Mouse (Mus musculus): Measurements from ENCODE around the gene Dohh. TPM values are rescaled to one million over a fixed set of nuclear protein-coding genes. Genes with fewer than 3 reads are reported as not detected.
A peak's percentile ranks its signal among the peaks of the same experiment; 100 is the strongest.

Dohh gene
- polyA plus RNA-seq, 1 experiment from 2014 or later, result 76.7 TPM

GRCm38 (mm10) chr10:81424246-81425051 lies 40.2 kb downstream of the Dohh start:
- H3K36me3 ChIP-seq (ENCODE audit: poor library complexity, severe bottlenecking), result peaks cover 12% of the 10 kb centered on the region
- H3K4me3 ChIP-seq, result 0 out of 2 replicates have a peak overlapping the region, but pooled peaks have one; percentile 44
- H3K27ac ChIP-seq, result peak overlapping the region; percentile 57
- peaks cover 41% of the 10 kb centered on the region for H3K4me1 ChIP-seq
- ATAC-seq, result no peak
- H3K9ac ChIP-seq, result peak overlapping the region; percentile 45; the same call in 1 of the 2 replicates
- peak overlapping the region; percentile 72 for H3K4me2 ChIP-seq
- no peaks in the 10 kb centered on the region for H3K9me3 ChIP-seq (replicated peaks)
- 5% methylated on average over 24 of the region's 25 CpGs for WGBS
- H3K27me3 ChIP-seq, result peaks cover 54% of the 10 kb centered on the region

DNA sequence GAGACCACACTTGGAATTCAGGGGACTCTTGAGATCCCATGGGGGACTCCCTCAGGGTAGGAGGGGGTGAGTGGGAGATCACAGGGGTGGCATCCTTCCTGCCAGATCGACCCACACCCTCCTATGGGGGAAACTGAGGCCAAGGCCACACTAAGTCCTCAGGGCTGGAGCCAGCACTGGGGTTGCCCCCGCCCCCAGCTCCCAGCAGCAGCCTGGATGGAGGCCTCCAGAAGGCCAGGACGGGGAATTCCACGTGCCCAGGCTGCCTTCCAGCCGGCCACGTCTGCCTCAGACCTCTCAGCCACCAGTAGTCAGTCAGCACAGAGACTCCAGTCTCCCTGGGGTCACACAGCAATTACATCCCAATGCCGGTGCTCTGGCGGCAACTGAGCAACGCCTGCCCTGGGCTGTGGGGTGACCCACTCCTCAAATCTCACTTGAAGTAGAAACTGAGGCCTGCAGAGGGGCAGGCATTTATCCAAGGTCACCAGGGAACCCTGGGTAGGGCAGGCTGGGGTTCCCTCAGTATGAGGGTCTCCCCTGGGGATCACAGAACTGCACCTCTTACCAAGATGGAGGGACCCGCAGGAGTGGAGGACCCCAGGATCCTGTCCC lies 41.1 kb downstream of the Dohh start:
- Histone ChIP-seq H3K4me3 (peak overlapping the region; percentile 44), H3K27ac (peak overlapping the region; percentile 57), H3K4me2 (peak overlapping the region; percentile 72), H3K36me3 (ENCODE audit: poor library complexity, severe bottlenecking) (peaks cover 3% of the 10 kb centered on the region), H3K9me3 (replicated peaks) (no peaks in the 10 kb centered on the region), H3K9ac (peak overlapping the region; percentile 45), H3K27me3 (peaks cover 54% of the 10 kb centered on the region), H3K4me1 (peaks cover 46% of the 10 kb centered on the region)
- no peak for ATAC-seq
- 32% methylated on average over 10 of the region's 10 CpGs for WGBS

GRCm38 (mm10) chr10:81426081-81426671 lies 41.9 kb downstream of the Dohh start:
- ATAC-seq, result no peak
- H3K9me3 ChIP-seq (replicated peaks), result no peaks in the 10 kb centered on the region
- peak overlapping the region; percentile 72 for H3K4me2 ChIP-seq
- H3K27me3 ChIP-seq, result peaks cover 54% of the 10 kb centered on the region
- WGBS, result 4% methylated on average over 16 of the region's 33 CpGs
- peaks cover 49% of the 10 kb centered on the region for H3K4me1 ChIP-seq
- no peaks in the 10 kb centered on the region for H3K36me3 ChIP-seq (ENCODE audit: poor library complexity, severe bottlenecking)
- H3K4me3 ChIP-seq, result peak overlapping the region; percentile 44
- H3K27ac ChIP-seq, result peak overlapping the region; percentile 57; the same call in 1 of the 2 replicates
- H3K9ac ChIP-seq, result peak overlapping the region; percentile 66

DNA sequence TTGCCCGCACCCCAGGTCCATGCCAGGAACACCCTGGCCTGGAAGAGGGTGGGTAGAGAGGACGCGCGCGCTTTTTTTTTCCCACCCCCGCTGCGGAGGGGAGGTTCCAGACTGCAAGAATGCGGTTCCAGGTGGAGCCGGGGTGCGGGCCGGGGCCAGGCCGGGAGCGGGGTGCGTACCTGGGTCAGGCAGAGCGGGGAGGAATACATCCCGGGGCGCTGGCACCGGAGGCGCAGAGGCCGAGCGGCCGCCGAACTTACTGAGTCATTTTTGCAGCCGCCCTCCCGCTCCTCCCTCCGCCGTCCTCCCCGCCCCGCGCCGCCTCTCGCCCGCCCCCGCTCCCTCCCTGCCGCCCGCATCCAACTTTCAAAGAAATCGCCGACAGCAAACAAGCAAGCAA lies 42.7 kb downstream of the Dohh start:
- under 1% methylated on average over 19 of the region's 38 CpGs for WGBS
- Histone ChIP-seq H3K4me3 (peak overlapping the region; percentile 44), H3K4me1 (peaks cover 54% of the 10 kb centered on the region), H3K27me3 (peaks cover 54% of the 10 kb centered on the region), H3K4me2 (peak overlapping the region; percentile 72), H3K36me3 (ENCODE audit: poor library complexity, severe bottlenecking) (no peaks in the 10 kb centered on the region), H3K9ac (peak overlapping the region; percentile 66), H3K27ac (no peak overlapping the region), H3K9me3 (replicated peaks) (no peaks in the 10 kb centered on the region)
- ATAC-seq, result no peak

DNA sequence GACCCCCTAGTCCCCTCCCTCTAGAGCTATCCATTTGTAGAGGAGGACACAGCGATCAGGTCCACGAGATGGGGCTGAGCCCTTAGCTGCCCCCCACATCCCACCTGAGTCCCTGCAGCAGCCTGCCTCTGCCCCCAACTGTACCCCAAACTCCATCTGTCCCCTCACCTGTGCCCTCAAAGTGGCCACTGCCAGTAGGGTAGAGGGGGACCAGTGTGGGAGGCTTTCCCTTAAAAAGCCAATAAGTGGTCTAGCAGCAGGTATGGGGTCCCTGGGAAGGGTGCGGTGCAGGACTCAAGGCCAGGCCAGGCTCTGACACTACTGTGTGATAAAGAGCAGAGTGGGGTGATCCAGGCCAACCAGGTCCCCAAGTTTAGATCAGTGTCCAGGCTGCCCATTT lies 43.1 kb downstream of the Dohh start:
- H3K27ac ChIP-seq, result no peak overlapping the region
- H3K9me3 ChIP-seq (replicated peaks), result no peaks in the 10 kb centered on the region
- H3K4me3 ChIP-seq, result peak overlapping the region; percentile 44
- peak overlapping the region; percentile 66; the same call in 1 of the 2 replicates for H3K9ac ChIP-seq
- peaks cover 56% of the 10 kb centered on the region for H3K4me1 ChIP-seq
- no peaks in the 10 kb centered on the region for H3K36me3 ChIP-seq (ENCODE audit: poor library complexity, severe bottlenecking)
- peaks cover 52% of the 10 kb centered on the region for H3K27me3 ChIP-seq
- no peak for ATAC-seq
- H3K4me2 ChIP-seq, result peak overlapping the region; percentile 72
- WGBS, result 30% methylated on average over 3 of the region's 3 CpGs

GRCm38 (mm10) chr10:81427804-81428506 lies 43.7 kb downstream of the Dohh start:
- H3K27me3 ChIP-seq, result peaks cover 47% of the 10 kb centered on the region
- H3K4me1 ChIP-seq, result peaks cover 60% of the 10 kb centered on the region
- 75% methylated on average over 8 of the region's 8 CpGs for WGBS

DNA sequence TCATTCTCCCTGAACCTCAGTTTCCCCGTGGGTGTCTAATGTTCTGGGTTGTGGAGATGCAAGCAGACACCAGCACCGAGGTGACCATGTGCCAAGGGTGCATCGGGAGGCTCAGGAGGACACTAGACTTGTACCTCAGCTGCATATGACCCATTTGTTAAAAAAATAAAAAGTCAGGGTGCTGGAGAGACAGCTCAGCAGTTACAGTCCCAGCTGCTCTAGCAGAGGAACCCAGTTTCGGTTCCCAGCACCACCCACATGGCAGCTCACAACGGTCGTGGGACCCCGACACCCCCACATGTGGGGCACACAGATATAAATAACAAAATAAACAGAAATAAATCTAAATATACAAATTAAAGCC lies 44.3 kb downstream of the Dohh start:
- Histone ChIP-seq H3K9ac (no peak overlapping the region), H3K9me3 (replicated peaks) (no peaks in the 10 kb centered on the region), H3K4me1 (peaks cover 65% of the 10 kb centered on the region), H3K4me3 (peak overlapping the region; percentile 1; the same call in 1 of the 2 replicates), H3K27me3 (peaks cover 46% of the 10 kb centered on the region), H3K4me2 (no peak overlapping the region; the same call in 1 of the 2 replicates), H3K27ac (no peak overlapping the region), H3K36me3 (ENCODE audit: poor library complexity, severe bottlenecking) (no peaks in the 10 kb centered on the region)
- no peak for ATAC-seq
- 90% methylated on average over 7 of the region's 7 CpGs for WGBS

More at GRCm38 (mm10) chr10:81427804-81428506, 43.7 kb downstream of the Dohh start:
- Histone ChIP-seq H3K4me3 (peak overlapping the region; percentile 1; the same call in 1 of the 2 replicates), H3K9ac (no peak overlapping the region), H3K36me3 (ENCODE audit: poor library complexity, severe bottlenecking) (no peaks in the 10 kb centered on the region), H3K9me3 (replicated peaks) (no peaks in the 10 kb centered on the region), H3K4me2 (no peak overlapping the region; the same call in 1 of the 2 replicates), H3K27ac (no peak overlapping the region)
- no peak for ATAC-seq

- H3K27ac ChIP-seq, result no peak overlapping the region; the same call in 1 of the 2 replicates
- peaks cover 66% of the 10 kb centered on the region for H3K4me1 ChIP-seq
- H3K9me3 ChIP-seq (replicated peaks), result no peaks in the 10 kb centered on the region
- 16% methylated on average over 2 of the region's 2 CpGs for WGBS
- 0 out of 2 replicates have a peak overlapping the region, but pooled peaks have one; percentile 74 for H3K4me3 ChIP-seq
- peaks cover 40% of the 10 kb centered on the region for H3K27me3 ChIP-seq
- no peaks in the 10 kb centered on the region for H3K36me3 ChIP-seq (ENCODE audit: poor library complexity, severe bottlenecking)
- H3K4me2 ChIP-seq, result peak overlapping the region; percentile 90
- ATAC-seq, result no peak
- H3K9ac ChIP-seq, result no peak overlapping the region
Measured at GRCm38 (mm10) chr10:81429092-81429491, 44.9 kb downstream of the Dohh start.

DNA sequence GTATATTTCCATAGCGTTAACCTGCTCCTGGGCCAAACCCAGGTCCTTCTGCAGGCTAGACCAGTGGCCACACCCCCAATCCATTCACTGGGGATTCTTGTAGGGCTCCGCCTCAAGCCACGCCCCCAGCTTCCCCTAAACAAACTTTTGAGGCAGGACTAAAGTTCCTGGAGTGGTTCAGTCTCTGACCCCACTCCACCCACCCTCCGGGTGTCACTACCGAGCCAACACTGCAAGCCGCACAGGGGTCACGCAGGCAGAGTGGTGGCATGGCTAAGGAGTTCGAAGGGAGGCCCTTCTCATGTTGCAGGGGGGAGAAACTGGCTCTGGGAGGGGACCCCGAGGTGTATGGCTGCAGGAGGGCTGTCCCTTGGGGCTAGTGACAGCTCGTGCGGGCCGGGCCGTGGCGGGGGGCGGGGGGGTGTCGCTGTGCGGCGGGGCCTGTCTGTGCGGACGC lies 45.4 kb downstream of the Dohh start:
- no peaks in the 10 kb centered on the region for H3K36me3 ChIP-seq (ENCODE audit: poor library complexity, severe bottlenecking)
- H3K27ac ChIP-seq, result peak overlapping the region; percentile 92
- H3K27me3 ChIP-seq, result peaks cover 35% of the 10 kb centered on the region
- H3K4me1 ChIP-seq, result peaks cover 62% of the 10 kb centered on the region
- peak; percentile 11 for ATAC-seq
- H3K9me3 ChIP-seq (replicated peaks), result no peaks in the 10 kb centered on the region
- 0% methylated on average over 20 of the region's 20 CpGs for WGBS
- peak overlapping the region; percentile 85 for H3K9ac ChIP-seq
- peak overlapping the region; percentile 90 for H3K4me2 ChIP-seq
- peak overlapping the region; percentile 74 for H3K4me3 ChIP-seq

GRCm38 (mm10) chr10:81430141-81430830 lies 46.1 kb downstream of the Dohh start:
- Histone ChIP-seq H3K4me2 (peak overlapping the region; percentile 90), H3K36me3 (ENCODE audit: poor library complexity, severe bottlenecking) (no peaks in the 10 kb centered on the region), H3K4me3 (peak overlapping the region; percentile 74), H3K4me1 (peaks cover 62% of the 10 kb centered on the region), H3K9ac (peak overlapping the region; percentile 85), H3K27me3 (peaks cover 28% of the 10 kb centered on the region), H3K9me3 (replicated peaks) (no peaks in the 10 kb centered on the region), H3K27ac (peak overlapping the region; percentile 92)
- under 1% methylated on average over 63 of the region's 89 CpGs for WGBS
- peak; percentile 14; the same call in 1 of the 2 replicates for ATAC-seq

Data from forebrain, embryonic 13.5 days (tissue).